Mouse (Mus musculus): Measurements from ENCODE around the gene Dis3l2. TPM values are rescaled to one million over a fixed set of nuclear protein-coding genes. Genes with fewer than 3 reads are reported as not detected.
A peak's percentile ranks its signal among the peaks of the same experiment; 100 is the strongest.

The Dis3l2 gene
- total RNA-seq, 2 experiments from 2014 or later: 16.0 TPM

- DNase-seq: no peak
- intact Hi-C loops (cut with DNase I): no loop called here
These were observed 304.6 kb downstream of the Dis3l2 start for GRCm38 (mm10) chr1:87008211-87008610.

GRCm38 (mm10) chr1:87009156-87009555 lies 305.5 kb downstream of the Dis3l2 start:
- DNase-seq: no peak
- intact Hi-C loops (cut with DNase I): no loop called here

- peak; percentile 44 to 50 for DNase-seq
- intact Hi-C loops (cut with DNase I): no loop called here
These were observed 307.2 kb downstream of the Dis3l2 start for GRCm38 (mm10) chr1:87010629-87011330.

GRCm38 (mm10) chr1:87011718-87012117 lies 308.1 kb downstream of the Dis3l2 start:
- intact Hi-C loops (cut with DNase I): no loop called here
- peak in 1 of 2 experiments; percentile 20 for DNase-seq

- intact Hi-C loops (cut with DNase I): no loop called here
These were observed 309.0 kb downstream of the Dis3l2 start for GRCm38 (mm10) chr1:87012606-87013005.

GRCm38 (mm10) chr1:87020714-87021113 lies 317.1 kb downstream of the Dis3l2 start:
- intact Hi-C loops (cut with DNase I): no loop called here

More at GRCm38 (mm10) chr1:87012606-87013005, 309.0 kb downstream of the Dis3l2 start:
- DNase-seq: no peak

GRCm38 (mm10) chr1:87021584-87021983 lies 318.0 kb downstream of the Dis3l2 start:
- DNase-seq: no peak
- intact Hi-C loops (cut with DNase I): no loop called here

More at GRCm38 (mm10) chr1:87020714-87021113, 317.1 kb downstream of the Dis3l2 start:
- no peak for DNase-seq

GRCm38 (mm10) chr1:87023291-87024170 lies 319.9 kb downstream of the Dis3l2 start:
- peak in 1 of 2 experiments; percentile 29 for DNase-seq
- intact Hi-C loops (cut with DNase I): no loop called here

GRCm38 (mm10) chr1:87025021-87025420 lies 321.4 kb downstream of the Dis3l2 start:
- intact Hi-C loops (cut with DNase I): no loop called here
- no peak for DNase-seq

- peak; percentile 80 to 83 for DNase-seq
- intact Hi-C loops (cut with DNase I): no loop called here
These were observed 325.2 kb downstream of the Dis3l2 start for GRCm38 (mm10) chr1:87028786-87029185.

- no peak for DNase-seq
These were observed 327.0 kb downstream of the Dis3l2 start for GRCm38 (mm10) chr1:87030652-87031051.

GRCm38 (mm10) chr1:87032466-87032865 lies 328.9 kb downstream of the Dis3l2 start:
- intact Hi-C loops (cut with DNase I): no loop called here
- DNase-seq: peak in 1 of 2 experiments; percentile 14

More at GRCm38 (mm10) chr1:87030652-87031051, 327.0 kb downstream of the Dis3l2 start:
- intact Hi-C loops (cut with DNase I): no loop called here

- DNase-seq: peak; percentile 47 to 54
- intact Hi-C loops (cut with DNase I): no loop called here
These were observed 332.0 kb downstream of the Dis3l2 start for GRCm38 (mm10) chr1:87035532-87036161.

GRCm38 (mm10) chr1:87036334-87036733 lies 332.7 kb downstream of the Dis3l2 start:
- peak in 1 of 2 experiments; percentile 11 for DNase-seq
- intact Hi-C loops (cut with DNase I): no loop called here

- intact Hi-C loops (cut with DNase I): no loop called here
- DNase-seq: no peak
These were observed 335.0 kb downstream of the Dis3l2 start for GRCm38 (mm10) chr1:87038477-87039070.

GRCm38 (mm10) chr1:87041119-87041518 lies 337.5 kb downstream of the Dis3l2 start:
- intact Hi-C loops (cut with DNase I): loop anchor here (1.0 to 5.0 kb wide), 3 partner anchors 72 to 423 kb away; no protein-coding TSS in a partner anchor
- peak; percentile 75 to 83 for DNase-seq

- intact Hi-C loops (cut with DNase I): loop anchor here (1.0 to 5.0 kb wide), 5 partner anchors 73 to 424 kb away; no protein-coding TSS in a partner anchor
- DNase-seq: peak; percentile 80 to 89
These were observed 338.3 kb downstream of the Dis3l2 start for GRCm38 (mm10) chr1:87041814-87042438.

GRCm38 (mm10) chr1:87050072-87050471 lies 346.5 kb downstream of the Dis3l2 start:
- no peak for DNase-seq
- intact Hi-C loops (cut with DNase I): no loop called here

GRCm38 (mm10) chr1:87050700-87051099 lies 347.1 kb downstream of the Dis3l2 start:
- no peak for DNase-seq
- intact Hi-C loops (cut with DNase I): no loop called here

GRCm38 (mm10) chr1:87051369-87051768 lies 347.8 kb downstream of the Dis3l2 start:
- DNase-seq: no peak
- intact Hi-C loops (cut with DNase I): no loop called here
